Mouse (Mus musculus): Measurements from ENCODE around the gene Ssr4.

Gene Ssr4

DNA sequence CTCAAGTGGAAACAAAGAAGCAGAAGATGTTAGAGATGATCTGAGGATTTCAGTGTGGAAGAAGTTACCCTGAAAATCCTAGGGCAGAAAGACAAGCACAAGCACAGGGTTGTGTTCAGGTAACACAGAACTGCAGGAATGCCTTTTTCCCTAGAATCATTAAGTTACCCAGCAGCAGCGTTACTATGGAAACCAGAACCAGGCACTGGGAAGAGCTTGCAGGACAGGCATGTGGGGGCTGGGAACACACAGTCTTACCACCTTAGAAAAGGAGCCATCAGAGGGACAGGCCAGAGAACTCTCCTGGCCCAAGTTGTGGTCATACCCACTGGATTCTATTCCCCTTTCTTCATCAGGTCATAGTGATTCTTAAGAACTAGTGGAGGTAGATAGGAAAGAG lies 19.0 kb downstream of the Ssr4 start:
- no peak for DNase-seq (ENCODE audit: extremely low read depth, low read depth, low spot score)

DNA sequence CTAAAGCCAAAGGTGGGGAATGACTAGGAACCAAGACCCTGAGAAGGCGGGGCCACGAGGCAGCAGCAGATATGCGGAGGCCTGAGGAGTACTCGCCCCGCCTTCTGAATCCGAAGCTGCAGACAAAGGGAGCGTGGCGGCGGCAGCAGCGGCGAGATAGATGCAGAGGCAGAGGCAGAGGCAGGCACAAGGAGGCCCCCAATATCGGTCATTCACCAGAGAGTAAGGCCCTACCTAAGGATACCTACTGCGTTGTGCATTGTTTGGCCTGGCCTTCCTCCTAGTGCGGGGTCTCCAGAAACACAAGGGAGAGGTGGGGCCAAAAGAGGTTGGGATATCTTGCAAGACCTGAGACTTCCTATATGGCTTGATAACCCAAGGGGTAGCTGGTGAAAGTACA lies 28.2 kb downstream of the Ssr4 start:
- DNase-seq (ENCODE audit: extremely low read depth, low read depth, low spot score): no peak

DNA sequence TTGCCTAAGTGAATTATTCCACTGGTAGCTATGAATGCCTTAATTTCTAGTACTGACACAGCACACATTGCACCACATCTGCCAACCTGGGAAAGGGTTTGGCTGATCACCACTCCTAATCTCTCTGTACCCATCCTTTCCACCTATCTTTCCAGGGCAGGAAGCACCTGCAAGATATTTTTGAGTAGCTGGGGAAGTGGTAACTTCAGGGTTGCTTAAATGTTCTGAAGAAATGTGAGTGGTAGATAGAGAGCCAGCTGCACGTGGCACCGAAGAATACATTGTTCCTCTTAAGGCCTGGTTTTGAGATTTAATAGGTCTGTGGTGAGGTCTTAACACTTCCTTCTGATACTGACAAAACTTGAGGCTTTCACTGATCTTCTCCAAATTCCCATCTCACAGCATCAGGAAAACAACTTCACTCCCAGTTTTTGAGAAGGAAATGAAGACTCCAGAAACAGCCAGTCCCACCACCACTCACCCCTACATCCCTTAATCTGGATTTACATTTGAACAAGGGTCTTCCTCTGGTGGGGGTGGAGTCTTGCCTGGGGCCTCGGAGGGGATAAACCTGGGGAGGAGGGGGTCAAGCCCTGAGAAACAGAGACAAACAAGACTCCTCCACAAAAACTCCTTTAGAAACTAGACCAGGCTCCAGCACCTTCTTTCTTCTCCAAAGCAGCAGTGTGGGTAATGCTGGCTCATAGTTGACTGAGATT lies 29.9 kb downstream of the Ssr4 start:
- no peak for DNase-seq (ENCODE audit: extremely low read depth, low read depth, low spot score)

DNA sequence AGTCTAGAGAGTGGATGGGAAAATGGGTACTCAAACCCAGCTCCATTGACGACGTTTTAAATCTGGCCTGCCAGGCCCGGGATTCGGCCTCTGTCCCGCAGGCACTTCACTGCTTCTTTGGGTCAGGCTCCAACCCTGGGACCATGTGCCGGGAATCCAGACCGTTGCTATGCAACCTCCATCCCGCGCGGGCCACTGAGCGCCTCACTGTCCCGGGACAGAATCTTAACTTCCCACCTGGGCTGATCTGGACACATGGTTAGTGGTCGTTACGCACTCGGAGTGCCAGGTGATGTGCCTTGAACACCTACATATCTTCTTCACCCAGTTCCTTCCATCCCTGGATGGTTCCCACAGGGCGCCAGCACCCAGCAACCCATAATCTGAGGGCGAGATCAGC lies 36.9 kb downstream of the Ssr4 start:
- no peak for DNase-seq (ENCODE audit: extremely low read depth, low read depth, low spot score)

DNA sequence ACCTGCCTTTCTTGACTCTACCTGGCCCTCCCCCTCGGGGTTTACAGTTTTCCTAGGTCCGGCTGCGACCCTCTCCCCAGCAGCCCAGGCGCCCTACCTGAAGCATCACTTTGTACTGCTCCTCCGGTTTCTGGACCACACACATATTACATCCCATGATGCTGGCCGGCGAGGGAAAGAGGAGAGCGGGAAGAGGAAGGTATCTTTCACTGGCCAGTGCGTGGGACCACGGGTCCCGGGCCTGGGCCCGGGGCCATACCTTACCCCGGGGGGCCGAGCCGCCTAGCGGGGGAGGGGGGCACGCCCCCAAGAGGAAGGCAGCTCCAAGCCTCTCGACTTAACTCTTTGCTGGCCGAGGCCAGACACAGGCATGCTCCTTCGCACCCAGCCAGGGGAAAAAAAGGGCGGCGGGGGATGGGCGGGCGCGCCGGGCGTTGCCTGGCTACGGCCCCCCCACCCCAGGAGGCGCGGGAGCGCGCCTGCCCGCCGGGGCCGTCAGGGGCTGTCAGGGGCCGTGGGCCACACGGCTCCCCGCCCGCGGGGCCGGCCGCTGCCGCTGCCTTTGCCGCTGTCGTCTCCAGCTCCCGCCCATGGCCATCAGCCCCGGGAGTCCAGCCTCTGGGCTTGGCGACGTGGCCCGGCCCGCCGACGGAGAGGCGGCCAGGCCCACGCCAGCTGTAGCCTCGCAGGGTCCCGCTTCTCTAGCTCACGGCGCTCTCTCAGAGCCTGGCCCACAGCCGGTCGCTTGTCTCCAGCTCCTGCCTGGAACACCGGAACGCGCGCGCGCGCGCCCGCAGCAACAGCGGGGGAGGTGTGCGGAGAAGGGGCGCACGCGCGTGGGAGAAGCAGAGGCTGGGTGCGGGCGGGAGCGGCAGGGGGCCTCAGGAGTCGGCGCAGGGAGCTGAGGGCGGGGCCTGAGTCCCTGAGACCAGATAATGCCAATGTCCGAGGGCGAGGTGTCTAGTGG lies 37.6 kb downstream of the Ssr4 start, which contains the start of gene Pdzd4:
Gene Pdzd4, minus strand, starts transcription at position 785 of the 967 bp plus-strand sequence.
- DNase-seq (ENCODE audit: extremely low read depth, low read depth, low spot score): no peak

DNA sequence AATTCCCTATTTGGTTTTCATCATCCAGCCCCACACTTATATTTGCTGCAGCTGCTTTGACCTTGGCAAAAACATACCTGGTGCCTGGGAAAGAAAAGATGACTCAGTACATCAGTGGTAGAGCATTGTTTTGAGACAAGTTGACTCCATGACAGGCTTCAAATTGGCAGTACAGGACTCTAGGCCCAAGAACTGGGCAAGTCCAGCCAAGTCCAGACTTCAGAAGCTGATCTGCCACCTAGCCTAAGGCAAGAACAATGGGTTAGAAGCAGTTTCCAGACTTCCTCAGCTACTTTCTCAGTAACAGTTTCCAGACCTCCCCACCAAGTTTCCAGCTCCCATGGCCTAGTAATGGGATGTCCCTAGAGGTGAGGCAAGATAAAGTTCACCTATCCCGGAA lies 48.9 kb downstream of the Ssr4 start:
- peak; percentile 54 for DNase-seq (ENCODE audit: extremely low read depth, low read depth, low spot score)

DNA sequence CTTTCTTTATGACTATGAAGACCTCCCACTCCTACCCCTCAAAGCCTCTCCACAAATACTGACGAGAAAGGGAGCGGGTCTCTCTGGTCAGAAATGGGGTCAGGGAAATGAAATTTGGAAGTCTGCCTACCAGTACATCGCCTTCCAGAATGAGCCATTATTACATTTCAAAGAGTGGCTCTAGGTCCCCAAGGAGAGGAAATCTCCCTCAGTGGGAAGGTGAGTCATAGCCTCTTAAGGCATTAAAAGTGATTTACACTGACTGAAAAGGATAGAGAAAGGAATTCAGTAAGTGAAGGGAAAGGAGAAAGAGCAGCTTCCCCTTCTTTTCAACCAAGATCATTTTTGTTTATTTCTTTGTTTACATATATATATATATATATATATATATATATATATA lies 49.9 kb downstream of the Ssr4 start:
- DNase-seq (ENCODE audit: extremely low read depth, low read depth, low spot score): no peak
